Mouse (Mus musculus) embryonic facial prominence, embryonic 10.5 days (tissue): Measurements from ENCODE around the gene Dhrs7. TPM values are rescaled to one million over a fixed set of nuclear protein-coding genes. Genes with fewer than 3 reads are reported as not detected.

Experiments used
- DNase-seq: peaks from one replicate; pipeline ENCODE4 v3.0.0-alpha.2; 2017; ENCODE audit warnings: low spot score
- H3K27ac ChIP-seq: fragments of 300-500 bp; sonication (generic); replicated peaks from 2 replicates; pipeline ENCODE4 v1.5.1; 2016; ENCODE audit warnings: mild to moderate bottlenecking
- H3K27me3 ChIP-seq: fragments of 300-500 bp; sonication (generic); replicated peaks from 2 replicates; pipeline ENCODE4 v1.6.1; 2016; ENCODE audit warnings: low read depth, mild to moderate bottlenecking; ENCODE audit not compliant: poor library complexity, severe bottlenecking
- H3K36me3 ChIP-seq: fragments of 300-500 bp; sonication (generic); replicated peaks from 2 replicates; pipeline ENCODE4 v1.6.1; 2016; ENCODE audit warnings: mild to moderate bottlenecking, moderate library complexity
- H3K4me1 ChIP-seq: fragments of 300-500 bp; sonication (generic); 2 replicates; pipeline ENCODE4 v1.6.1; 2016
- H3K4me3 ChIP-seq: fragments of 300-500 bp; sonication (generic); 2 replicates; pipeline ENCODE4 v1.5.1; 2016; ENCODE audit warnings: mild to moderate bottlenecking, moderate library complexity
- H3K9me3 ChIP-seq: fragments of 300-500 bp; sonication (generic); 2 replicates; pipeline ENCODE4 v1.6.1; 2016; ENCODE audit warnings: mild to moderate bottlenecking
- WGBS: fragments of 180-500 bp; shearing (Covaris S2); methylation state at CpG from one replicate; pipeline ENCODE4 v1.1.7; 2016; 5-methylcytosine and 5-hydroxymethylcytosine counted together
- polyA plus RNA-seq: library from polyadenylated mRNA; unstranded; fragments of >200 nt; fragmentation: Nextera tagmentation; extraction: Ambion mirVana; gene quantifications from 2 replicates; pipeline ENCODE4 v1.2.1, GENCODE M21; 2016

Dhrs7 gene
- polyA plus RNA-seq, 1 experiment from 2014 or later: 9.3 TPM

DNA sequence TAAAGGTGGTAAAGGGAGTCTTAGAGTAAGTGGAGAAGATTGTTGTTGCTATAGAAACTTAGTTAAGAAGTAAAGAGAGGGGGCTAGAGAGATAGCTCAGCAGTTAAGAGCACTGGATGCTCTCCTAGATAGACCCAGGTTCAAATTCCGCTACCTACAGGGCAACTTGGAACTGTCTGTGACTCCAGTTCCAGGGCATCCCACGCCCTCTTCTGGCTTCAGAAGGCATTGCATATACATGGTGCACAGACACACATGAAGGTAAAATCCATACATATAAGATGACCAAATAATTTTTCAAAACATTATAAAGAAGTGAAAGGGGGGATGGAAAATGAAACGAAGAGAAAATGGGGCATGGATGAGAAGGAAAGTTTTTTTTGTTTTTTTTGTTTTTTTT, 14.9 kb upstream of the Dhrs7 start:
- Histone ChIP-seq H3K27me3 (no peaks in the 10 kb centered on the region), H3K4me1 (no peaks in the 10 kb centered on the region), H3K4me3 (no peak overlapping the region), H3K36me3 (no peaks in the 10 kb centered on the region), H3K27ac (no peak overlapping the region), H3K9me3 (no peaks in the 10 kb centered on the region)
- DNase-seq: no peak
- 64% methylated on average over 3 of the region's 3 CpGs for WGBS

DNA sequence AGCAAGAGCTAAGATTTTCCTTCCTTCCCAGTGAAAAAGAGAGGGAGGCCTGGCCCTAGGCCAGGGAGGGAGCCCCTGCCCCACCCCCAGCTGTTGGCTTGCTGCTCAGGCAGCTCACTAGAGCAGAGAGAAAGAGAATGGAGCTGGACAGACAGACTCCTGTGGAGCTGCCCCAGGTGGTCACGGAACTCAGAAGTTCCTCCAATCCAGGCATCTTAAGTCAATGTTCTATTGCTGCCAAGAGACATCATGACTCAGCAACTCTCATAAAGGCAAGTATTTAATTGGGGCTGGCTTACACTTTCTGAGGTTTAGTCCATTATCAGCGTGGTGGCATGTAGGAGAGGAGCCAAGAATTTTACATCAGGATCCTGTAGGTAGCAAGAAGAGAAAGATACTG, 10.1 kb upstream of the Dhrs7 start:
- Histone ChIP-seq H3K36me3 (no peaks in the 10 kb centered on the region), H3K27me3 (no peaks in the 10 kb centered on the region), H3K4me3 (no peak overlapping the region), H3K27ac (no peak overlapping the region), H3K4me1 (no peaks in the 10 kb centered on the region), H3K9me3 (no peaks in the 10 kb centered on the region)
- no peak for DNase-seq
- WGBS: 72% methylated on average over 2 of the region's 2 CpGs

GRCm38 (mm10) chr12:72674079-72674797, 9.5 kb upstream of the Dhrs7 start:
- DNase-seq: no peak
- Histone ChIP-seq H3K36me3 (no peaks in the 10 kb centered on the region), H3K4me1 (no peaks in the 10 kb centered on the region), H3K9me3 (no peaks in the 10 kb centered on the region), H3K27me3 (no peaks in the 10 kb centered on the region), H3K4me3 (no peak overlapping the region), H3K27ac (no peak overlapping the region)
- 76% methylated on average over 7 of the region's 7 CpGs for WGBS

GRCm38 (mm10) chr12:72671516-72672135, 6.9 kb upstream of the Dhrs7 start:
- Histone ChIP-seq H3K27ac (no peak overlapping the region), H3K4me3 (no peak overlapping the region), H3K9me3 (no peaks in the 10 kb centered on the region), H3K27me3 (no peaks in the 10 kb centered on the region), H3K4me1 (0 out of 2 replicates have a peak, but pooled peaks cover 5% of the 10 kb centered on the region), H3K36me3 (no peaks in the 10 kb centered on the region)
- no peak for DNase-seq
- 92% methylated on average over 6 of the region's 6 CpGs for WGBS

DNA sequence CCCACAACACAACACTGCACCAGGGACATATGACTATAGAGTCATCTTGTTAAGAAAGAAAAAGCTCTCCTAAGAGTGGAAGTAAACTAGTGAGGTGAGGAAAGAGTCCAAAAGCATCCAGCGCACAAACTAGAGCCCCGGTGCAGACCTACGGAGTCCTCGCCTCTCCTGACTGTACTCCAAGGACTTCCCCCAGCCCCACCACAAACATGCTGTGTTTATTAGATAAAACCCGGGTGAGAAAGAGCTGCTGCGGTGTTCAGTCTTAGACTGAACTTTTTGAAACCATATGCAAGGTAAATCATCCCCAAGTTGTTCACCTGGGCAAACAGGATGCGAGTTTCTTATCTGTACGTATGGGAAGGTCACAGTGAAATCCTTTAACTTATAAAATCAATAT, 6.2 kb upstream of the Dhrs7 start:
- Histone ChIP-seq H3K27ac (no peak overlapping the region), H3K9me3 (no peaks in the 10 kb centered on the region), H3K4me3 (no peak overlapping the region), H3K27me3 (0 out of 2 replicates have a peak, but pooled peaks cover 2% of the 10 kb centered on the region), H3K36me3 (no peaks in the 10 kb centered on the region), H3K4me1 (0 out of 2 replicates have a peak, but pooled peaks cover 7% of the 10 kb centered on the region)
- WGBS: 93% methylated on average over 8 of the region's 8 CpGs
- no peak for DNase-seq

DNA sequence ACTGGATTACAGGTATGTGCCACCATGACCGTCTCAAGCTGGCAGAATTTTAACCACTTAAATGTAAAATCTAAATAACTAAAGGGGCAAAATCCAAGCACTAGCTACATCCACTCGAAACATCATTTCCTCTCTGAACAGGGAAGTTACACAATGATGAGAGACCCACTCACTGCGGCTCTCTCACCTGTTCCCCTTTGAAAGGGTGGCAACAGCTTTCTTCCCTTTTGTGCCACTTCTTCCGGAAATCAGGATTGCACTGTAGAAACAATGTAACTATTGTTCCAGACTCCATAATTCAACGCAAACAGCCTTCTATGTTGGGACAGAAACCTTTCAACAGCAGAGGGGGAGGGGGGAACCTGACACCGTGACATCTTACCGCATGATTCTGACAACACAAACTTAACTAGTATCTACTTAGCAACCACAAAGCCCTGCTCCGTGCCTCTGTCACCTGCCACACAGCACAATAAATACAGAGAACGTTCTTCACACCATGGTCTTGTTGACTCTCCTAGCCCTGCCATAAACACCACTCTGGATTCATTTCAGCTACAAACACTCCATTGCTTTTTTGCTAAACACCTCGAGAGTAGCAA, 3.3 kb upstream of the Dhrs7 start:
- Histone ChIP-seq H3K27me3 (peaks cover 10% of the 10 kb centered on the region), H3K4me1 (peaks cover 20% of the 10 kb centered on the region), H3K27ac (no peak overlapping the region), H3K9me3 (no peaks in the 10 kb centered on the region), H3K4me3 (no peak overlapping the region), H3K36me3 (no peaks in the 10 kb centered on the region)
- WGBS: 59% methylated on average over 10 of the region's 10 CpGs
- DNase-seq: no peak

DNA sequence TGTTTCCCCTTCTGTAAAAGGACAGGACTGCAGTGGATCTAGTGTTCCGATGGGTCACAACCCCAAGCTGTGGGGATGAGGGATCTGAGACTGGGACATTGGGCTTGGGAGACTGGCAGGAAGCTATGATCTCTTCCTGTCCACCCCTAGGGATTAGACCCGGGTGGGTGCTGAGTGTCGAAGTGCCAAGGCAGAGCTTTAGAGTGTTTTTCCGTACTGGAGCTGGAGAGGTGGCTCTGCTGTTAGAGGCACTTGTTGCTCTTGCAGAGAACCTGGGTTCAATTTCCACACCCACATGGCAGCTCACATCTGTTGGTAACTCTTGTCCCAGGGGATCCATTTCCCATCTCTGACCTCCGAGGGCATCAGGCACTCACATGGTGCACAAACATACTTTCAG, 1.3 kb upstream of the Dhrs7 start:
- H3K27ac ChIP-seq: no peak overlapping the region
- peaks cover 20% of the 10 kb centered on the region for H3K4me1 ChIP-seq
- H3K36me3 ChIP-seq: no peaks in the 10 kb centered on the region
- DNase-seq: no peak
- H3K9me3 ChIP-seq: no peaks in the 10 kb centered on the region
- 78% methylated on average over 5 of the region's 5 CpGs for WGBS
- peaks cover 10% of the 10 kb centered on the region for H3K27me3 ChIP-seq
- H3K4me3 ChIP-seq: no peak overlapping the region

DNA sequence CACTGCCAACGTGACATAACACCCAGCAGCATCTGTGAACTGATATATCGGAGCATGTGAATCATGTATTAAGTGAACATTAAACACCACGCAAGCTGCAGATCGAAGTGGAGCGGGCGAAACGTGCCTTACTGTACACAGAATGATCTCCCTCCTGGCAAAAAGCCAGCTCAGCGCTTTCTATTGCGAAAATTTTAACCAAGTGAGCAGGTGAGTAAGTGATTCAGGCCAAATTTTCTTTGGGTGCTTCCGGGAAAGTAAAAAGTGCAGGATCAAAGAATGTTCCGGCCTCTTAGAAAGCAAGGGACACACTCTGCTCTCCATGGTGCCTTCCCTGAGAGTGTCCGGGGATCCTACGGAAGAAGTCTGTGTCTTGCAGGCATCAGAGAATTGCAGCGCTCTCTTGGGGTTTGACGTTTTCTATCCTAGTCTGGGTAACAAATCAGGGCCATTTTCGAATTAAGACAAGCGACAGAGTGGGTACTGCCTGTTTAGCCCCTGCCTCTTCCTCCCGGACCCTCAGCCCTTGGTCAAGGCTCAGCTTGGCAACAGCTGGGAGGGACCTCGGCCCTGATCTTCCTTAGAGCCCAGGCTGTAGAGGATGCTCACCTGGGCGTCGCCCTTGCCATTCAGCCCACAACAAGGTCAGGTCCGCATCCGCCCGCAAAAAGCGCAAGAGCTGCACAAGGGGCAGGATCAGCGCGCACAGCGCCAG, 532 bp downstream of the Dhrs7 start:
- no peaks in the 10 kb centered on the region for H3K9me3 ChIP-seq
- WGBS: 12% methylated on average over 28 of the region's 28 CpGs
- H3K4me1 ChIP-seq: peaks cover 20% of the 10 kb centered on the region
- peaks cover 10% of the 10 kb centered on the region for H3K27me3 ChIP-seq
- H3K36me3 ChIP-seq: no peaks in the 10 kb centered on the region
- DNase-seq: no peak
- peak overlapping the region; percentile 67 for H3K4me3 ChIP-seq
- peak overlapping the region; percentile 81 for H3K27ac ChIP-seq

- Histone ChIP-seq H3K27me3 (no peaks in the 10 kb centered on the region), H3K36me3 (no peaks in the 10 kb centered on the region), H3K27ac (no peak overlapping the region), H3K9me3 (no peaks in the 10 kb centered on the region), H3K4me1 (no peaks in the 10 kb centered on the region), H3K4me3 (no peak overlapping the region)
- 89% methylated on average over 16 of the region's 16 CpGs for WGBS
- DNase-seq: no peak
These were observed 8.9 kb downstream of the Dhrs7 start for GRCm38 (mm10) chr12:72655775-72656174.

DNA sequence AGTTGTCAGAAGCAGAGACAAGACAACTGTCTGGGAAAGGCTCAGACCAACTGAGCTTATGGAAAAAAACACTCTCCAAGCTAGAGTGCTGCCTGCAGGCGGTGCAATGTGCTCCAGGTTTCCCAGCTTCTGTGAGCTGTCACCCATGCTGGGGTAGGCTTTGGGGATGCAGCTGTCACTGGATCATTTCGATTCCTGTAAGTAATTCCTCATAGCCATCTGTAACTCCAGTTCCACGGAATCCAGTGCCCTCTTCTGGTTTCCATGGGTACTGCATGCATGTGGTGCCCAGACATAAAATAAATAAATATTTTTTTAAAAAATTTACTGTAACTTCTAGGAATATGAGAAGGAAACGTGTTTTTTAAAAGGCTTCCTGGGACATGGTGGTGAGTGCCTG, 10.0 kb downstream of the Dhrs7 start:
- DNase-seq: peak; percentile 63
- H3K4me1 ChIP-seq: no peaks in the 10 kb centered on the region
- H3K36me3 ChIP-seq: no peaks in the 10 kb centered on the region
- no peaks in the 10 kb centered on the region for H3K27me3 ChIP-seq
- 19% methylated on average over 4 of the region's 4 CpGs for WGBS
- H3K27ac ChIP-seq: no peak overlapping the region
- H3K4me3 ChIP-seq: no peak overlapping the region
- H3K9me3 ChIP-seq: no peaks in the 10 kb centered on the region

DNA sequence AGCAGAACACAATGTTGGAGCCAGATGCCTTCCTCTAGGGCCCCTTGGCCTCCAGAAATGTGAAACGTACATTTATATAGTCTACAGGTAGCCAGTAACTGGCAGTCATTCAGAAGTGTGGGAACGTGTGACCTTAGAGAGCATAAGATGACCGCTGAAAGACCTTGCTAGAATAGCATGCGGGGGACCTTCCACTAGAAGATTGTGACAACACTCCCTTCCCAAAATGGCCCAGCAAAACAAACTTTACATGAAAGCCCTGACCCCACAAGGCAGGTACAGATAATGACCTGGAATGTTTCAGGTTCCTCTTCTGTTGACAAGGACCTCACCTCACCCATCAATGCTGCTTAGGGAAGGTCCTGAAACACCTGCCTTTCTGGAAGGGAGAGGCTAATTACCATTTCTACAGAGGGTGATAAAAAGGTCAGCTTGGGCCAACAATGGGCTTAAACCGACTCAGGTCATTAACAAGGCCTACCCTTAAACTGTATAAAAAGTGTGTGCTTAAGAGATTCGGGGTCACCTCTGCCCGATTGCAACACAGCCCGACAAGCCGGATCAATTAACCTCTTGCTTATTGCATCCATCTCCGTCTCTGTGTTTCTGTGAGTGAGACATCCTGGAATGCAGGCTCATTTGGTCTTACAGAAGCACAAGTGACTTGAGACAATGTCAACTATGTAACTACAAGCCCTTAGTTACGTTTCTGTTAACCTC, 14.9 kb downstream of the Dhrs7 start, which contains the start of gene Gm4756:
Gene Gm4756, minus strand, starts transcription at position 51 of the 720 bp plus-strand sequence.
- Histone ChIP-seq H3K36me3 (no peaks in the 10 kb centered on the region), H3K4me1 (no peaks in the 10 kb centered on the region), H3K4me3 (no peak within 1 kb of the TSS), H3K9me3 (no peaks in the 10 kb centered on the region), H3K27me3 (no peaks in the 10 kb centered on the region), H3K27ac (no peak within 1 kb of the TSS)
- no peak for DNase-seq
- 80% methylated on average over 11 of the region's 11 CpGs for WGBS

GRCm38 (mm10) chr12:72648921-72649320, 15.8 kb downstream of the Dhrs7 start:
- DNase-seq: no peak
- H3K27me3 ChIP-seq: no peaks in the 10 kb centered on the region
- 94% methylated on average over 14 of the region's 14 CpGs for WGBS

More at GRCm38 (mm10) chr12:72648921-72649320, 15.8 kb downstream of the Dhrs7 start:
- H3K36me3 ChIP-seq: no peaks in the 10 kb centered on the region
- no peaks in the 10 kb centered on the region for H3K4me1 ChIP-seq
- no peak overlapping the region for H3K27ac ChIP-seq
- H3K9me3 ChIP-seq: peaks cover 4% of the 10 kb centered on the region; the same call in 1 of the 2 replicates
- no peak overlapping the region for H3K4me3 ChIP-seq
